Mouse (Mus musculus) effector memory CD4-positive, alpha-beta T cell, adult 5 months (primary cell): ENCODE results near the gene Ptges. TPM values are rescaled to one million over a fixed set of nuclear protein-coding genes. Genes with fewer than 3 reads are reported as not detected.

Source experiments
- polyA plus RNA-seq: library from polyadenylated mRNA; unstranded; fragments of 100-300 nt; shearing (Covaris generic); gene quantifications from one replicate; pipeline ENCODE4 v1.2.1, GENCODE M21; 2017

The Ptges gene
- polyA plus RNA-seq, result not detected

DNA sequence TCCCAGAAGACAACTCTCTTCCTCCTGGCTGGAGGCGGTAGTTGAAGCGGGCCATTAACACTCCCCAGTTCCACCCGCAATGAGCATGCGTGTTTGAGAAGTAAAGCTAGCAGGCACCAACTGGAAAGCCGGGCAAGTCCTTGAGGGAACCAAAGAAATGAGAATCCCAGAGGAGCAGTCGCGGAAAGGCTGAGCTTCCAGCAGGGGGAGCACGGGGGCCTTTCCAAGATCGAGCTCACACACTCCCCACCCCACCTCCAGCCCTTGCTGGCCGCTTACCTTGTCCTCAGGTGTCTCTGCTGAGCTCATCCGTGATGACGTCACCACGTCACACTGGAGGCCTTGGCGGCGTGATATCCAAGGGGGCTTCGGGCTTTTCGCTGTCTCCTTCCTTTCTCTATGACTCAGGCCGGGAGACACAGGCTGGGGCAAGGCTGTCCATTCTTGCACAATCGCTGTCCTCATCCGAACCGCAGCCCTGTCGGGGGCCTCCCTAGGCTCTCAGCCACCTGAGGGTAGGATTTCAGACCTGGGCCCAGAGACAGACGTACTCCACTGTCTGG, at the start of gene Ptges:
Gene Ptges, minus strand, starts transcription at position 381 of the 563 bp plus-strand sequence.

DNA sequence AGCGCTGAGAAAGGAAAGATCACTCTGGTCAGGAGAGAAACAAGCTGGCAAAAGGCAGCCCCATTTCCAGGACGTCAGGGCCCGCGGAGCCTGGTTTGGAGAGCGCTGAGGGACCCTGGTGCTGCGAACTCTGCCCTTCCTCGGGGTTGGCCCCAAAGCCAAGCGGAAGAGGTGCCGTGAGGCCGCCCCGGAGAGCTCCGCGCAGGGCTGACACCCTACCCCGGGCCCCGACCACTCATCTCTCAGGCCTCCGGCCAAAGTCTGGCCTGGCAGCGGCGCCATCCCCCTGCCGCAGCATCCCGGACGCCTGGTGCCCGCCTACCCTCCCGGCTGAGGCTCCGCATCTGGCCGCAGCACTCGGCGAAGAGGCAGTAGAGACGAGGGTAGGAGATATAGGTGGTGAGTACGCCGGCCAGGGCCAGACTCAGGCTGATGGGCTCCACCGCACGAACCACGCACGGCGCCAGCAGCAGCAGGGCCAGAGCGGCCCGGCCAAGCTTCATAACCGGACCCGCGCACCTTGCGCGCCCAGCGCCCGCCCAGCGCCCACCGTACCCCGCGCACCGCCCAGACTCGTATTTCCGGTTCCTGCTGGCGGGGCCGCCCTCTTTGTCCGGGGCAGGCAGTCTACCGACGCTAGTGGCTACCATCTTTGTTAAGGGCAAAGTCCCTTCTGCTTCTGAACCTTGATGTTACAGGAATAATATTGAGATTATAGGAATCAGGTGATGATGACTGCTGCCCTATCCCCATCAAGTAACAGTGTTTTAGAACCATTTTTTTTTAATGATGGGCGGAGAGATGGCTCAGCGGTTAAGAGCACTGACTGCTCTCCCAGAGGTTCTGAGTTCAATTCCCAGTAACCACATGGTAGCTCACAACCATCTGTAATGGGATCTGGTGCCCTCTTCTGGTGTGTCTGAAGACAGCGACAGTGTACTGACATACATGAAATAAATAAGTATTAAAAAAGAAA, 38.0 kb upstream of the Ptges start, which contains the start of gene Tor1a:
Gene Tor1a, minus strand, starts transcription at position 582 of the 976 bp plus-strand sequence.

DNA sequence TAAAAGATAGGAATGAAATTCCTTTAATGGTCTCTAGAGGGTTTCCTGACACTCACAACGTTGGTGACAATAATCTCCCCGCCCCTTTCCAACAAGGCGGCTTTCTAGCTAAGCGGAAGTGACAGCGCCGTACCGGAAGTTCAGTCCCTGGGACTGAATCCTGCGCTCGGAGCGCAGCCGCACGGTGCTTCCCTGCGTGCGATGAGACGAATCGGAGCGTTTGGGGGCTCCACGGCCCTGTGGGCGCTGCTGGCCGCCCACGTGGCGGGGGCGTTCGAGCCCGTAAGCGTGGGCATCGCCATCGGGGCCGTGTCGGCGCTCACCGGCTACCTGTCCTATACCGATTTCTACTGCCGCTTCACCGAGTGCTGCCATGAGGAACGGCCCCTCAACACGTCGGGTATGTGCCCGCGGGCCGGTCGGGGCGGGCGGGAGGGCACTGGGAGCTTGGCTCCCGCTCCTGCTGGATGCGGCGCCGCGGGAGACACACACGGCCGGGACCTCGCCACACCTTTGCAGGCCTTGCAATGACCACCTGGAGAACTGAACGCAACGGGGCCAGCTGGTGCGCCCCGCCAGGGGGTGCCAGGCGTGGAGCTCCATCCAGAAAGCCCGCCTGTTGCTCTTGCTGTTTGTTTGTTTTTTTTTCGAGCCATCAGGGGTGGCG, 23.3 kb upstream of the Ptges start, which contains the start of gene Tor1b:
Gene Tor1b, plus strand, starts transcription at position 136 of the 667 bp plus-strand sequence.

Other genes with a start within 250 kb of the Ptges start
- 4.1 TPM for gene 1700001O22Rik, start 126.2 kb downstream of the Ptges start, polyA plus RNA-seq
- 22.0 TPM for gene Ntmt1, start 122.0 kb downstream of the Ptges start, polyA plus RNA-seq
- gene Asb6, start 99.5 kb downstream of the Ptges start, polyA plus RNA-seq, result 42.6 TPM
- not detected for gene Prrx2, start 94.9 kb downstream of the Ptges start, polyA plus RNA-seq
- gene Tor1b, start 23.1 kb upstream of the Ptges start, polyA plus RNA-seq, result 25.9 TPM
- 63.6 TPM for gene Tor1a, start 38.1 kb upstream of the Ptges start, polyA plus RNA-seq
- 53.4 TPM for gene BC005624, start 52.3 kb upstream of the Ptges start, polyA plus RNA-seq
- 14.0 TPM for gene Usp20, start 52.4 kb upstream of the Ptges start, polyA plus RNA-seq
- gene Fnbp1, start 212.1 kb upstream of the Ptges start, polyA plus RNA-seq, result 114 TPM
- gene Gpr107, start 222.5 kb upstream of the Ptges start, polyA plus RNA-seq, result 35.6 TPM